Comparison of ENCODE assay signal across 16 mouse cellular contexts in genomic region chr8:88774593-88775297, GRCm38 (mm10).
DNase-seq lines count a peak whose midpoint lies in the region; ATAC-seq and TF ChIP-seq lines count a peak whose summit lies in the region.
"Had no signal": no experiment of that assay in that cellular context is flagged by ENCODE, and none has a peak within 500 bp of the region (broad histone marks: within the 10 kb centered on the region; RNA-seq: fewer than 3 reads in every experiment).

No protein-coding gene starts in this region.

- no peak for DNase-seq in gastrocnemius, adult 2 months
- DNase-seq in gastrocnemius, postnatal 10 days, result no peak
- no peak for DNase-seq in midbrain, embryonic 10.5 days (ENCODE audit: low spot score)
- DNase-seq in midbrain, embryonic 11.5 days (ENCODE audit: low spot score, missing footprints), result no peak
- DNase-seq in adrenal gland, adult 2 months, result no peak
- no peak for DNase-seq in cerebellum, adult 2 months
- DNase-seq in heart, postnatal 4 days, result no peak
- DNase-seq: adrenal gland, adult 8-10 months; cerebellum, adult 11 months; right cerebral cortex, postnatal 4 days; thymus, adult 18-20 months had no signal

- no peak for ATAC-seq in midbrain, embryonic 11.5 days (ENCODE audit: low FRiP score)
- 0 out of 2 replicates have a peak, but pooled peaks have one; percentile 30 for ATAC-seq in midbrain, embryonic 13.5 days
- ATAC-seq: intestine, postnatal 0 days had no signal

- H3K36me3 ChIP-seq in midbrain, embryonic 10.5 days, result no peaks in the 10 kb centered on the region
- H3K36me3 ChIP-seq in midbrain, embryonic 11.5 days (ENCODE audit: control insufficient read depth, insufficient read depth, low read length), result no peaks in the 10 kb centered on the region
- H3K36me3 ChIP-seq in midbrain, embryonic 13.5 days, result no peaks in the 10 kb centered on the region
- H3K36me3 ChIP-seq: heart, embryonic 13.5 days; liver, embryonic 15.5 days had no signal

- H3K4me2 ChIP-seq in midbrain, embryonic 11.5 days, result no peak overlapping the region
- H3K4me2 ChIP-seq in midbrain, embryonic 13.5 days (replicated peaks), result peak overlapping the region; percentile 18
- H3K4me2 ChIP-seq: heart, embryonic 13.5 days; liver, embryonic 15.5 days had no signal

- peaks cover 4% of the 10 kb centered on the region; the same call in 1 of the 2 replicates for H3K9me3 ChIP-seq in midbrain, embryonic 10.5 days (replicated peaks)
- H3K9me3 ChIP-seq in midbrain, embryonic 11.5 days (ENCODE audit: control insufficient read depth, low read length), result no peaks in the 10 kb centered on the region
- no peaks in the 10 kb centered on the region for H3K9me3 ChIP-seq in midbrain, embryonic 13.5 days
- H3K9me3 ChIP-seq: liver, embryonic 15.5 days had no signal

- no peak for TF ChIP-seq POLR2A in cerebellum, adult 2 months (IDR thresholded peaks at IDR 0.05; ENCODE audit: borderline replicate concordance, insufficient read depth, low read length)

- H3K4me3 ChIP-seq in gastrocnemius, adult 2 months, result peak overlapping the region; percentile 5; the same call in 1 of the 2 replicates
- H3K4me3 ChIP-seq in midbrain, embryonic 10.5 days, result no peak overlapping the region
- no peak overlapping the region for H3K4me3 ChIP-seq in midbrain, embryonic 11.5 days (ENCODE audit: low read depth, low read length)
- H3K4me3 ChIP-seq in midbrain, embryonic 13.5 days (replicated peaks), result no peak overlapping the region
- H3K4me3 ChIP-seq in cerebellum, adult 2 months (replicated peaks; ENCODE audit: insufficient read depth, low read depth, low read length), result no peak overlapping the region
- H3K4me3 ChIP-seq: heart, embryonic 13.5 days; liver, embryonic 15.5 days; megakaryocyte, embryonic 14.5 days had no signal

- intact Hi-C loops in gastrocnemius, adult 2 months (cut with DNase I), result no loop called here

- peaks cover 20% of the 10 kb centered on the region for H3K4me1 ChIP-seq in midbrain, embryonic 10.5 days
- peaks cover 14% of the 10 kb centered on the region; the same call in 1 of the 2 replicates for H3K4me1 ChIP-seq in midbrain, embryonic 11.5 days (ENCODE audit: control insufficient read depth, insufficient read depth, low read length)
- peaks cover 19% of the 10 kb centered on the region for H3K4me1 ChIP-seq in midbrain, embryonic 13.5 days (replicated peaks)
- H3K4me1 ChIP-seq in cerebellum, adult 2 months (ENCODE audit: control insufficient read depth, insufficient read depth, low read length), result peaks cover 9% of the 10 kb centered on the region; the same call in 1 of the 2 replicates
- H3K4me1 ChIP-seq: liver, embryonic 15.5 days; megakaryocyte, embryonic 14.5 days had no signal

- H3K9ac ChIP-seq in midbrain, embryonic 11.5 days (ENCODE audit: low read length), result no peak overlapping the region
- H3K9ac ChIP-seq in midbrain, embryonic 13.5 days (replicated peaks), result no peak overlapping the region
- H3K9ac ChIP-seq: heart, embryonic 13.5 days; liver, embryonic 15.5 days had no signal

- WGBS in midbrain, embryonic 10.5 days, result 56% methylated on average over 19 of the region's 19 CpGs
- 43% methylated on average over 19 of the region's 19 CpGs for WGBS in midbrain, embryonic 11.5 days
- 26% methylated on average over 19 of the region's 19 CpGs for WGBS in midbrain, embryonic 13.5 days
- 17% methylated on average over 19 of the region's 19 CpGs for WGBS in cerebellum, adult 2 months

- H3K27ac ChIP-seq in gastrocnemius, adult 2 months, result no peak overlapping the region
- H3K27ac ChIP-seq in midbrain, embryonic 10.5 days (replicated peaks), result peak overlapping the region; percentile 43
- H3K27ac ChIP-seq in midbrain, embryonic 11.5 days (ENCODE audit: low read depth, low read length), result no peak overlapping the region
- H3K27ac ChIP-seq in midbrain, embryonic 13.5 days, result no peak overlapping the region
- H3K27ac ChIP-seq in cerebellum, adult 2 months (ENCODE audit: insufficient read depth, low read length), result no peak overlapping the region
- H3K27ac ChIP-seq: heart, embryonic 13.5 days; liver, embryonic 15.5 days had no signal

- no peaks in the 10 kb centered on the region; the same call in 1 of the 2 replicates for H3K27me3 ChIP-seq in midbrain, embryonic 10.5 days (ENCODE audit: low read depth, poor library complexity, severe bottlenecking)
- H3K27me3 ChIP-seq in midbrain, embryonic 11.5 days (ENCODE audit: control insufficient read depth, insufficient read depth, low read length), result no peaks in the 10 kb centered on the region
- H3K27me3 ChIP-seq in midbrain, embryonic 13.5 days, result no peaks in the 10 kb centered on the region
- no peaks in the 10 kb centered on the region for H3K27me3 ChIP-seq in cerebellum, adult 2 months (ENCODE audit: control insufficient read depth, insufficient read depth, low read length)
- H3K27me3 ChIP-seq: liver, embryonic 15.5 days had no signal

- no peak for TF ChIP-seq CTCF in gastrocnemius, adult 2 months (IDR thresholded peaks at IDR 0.05)
- no peak for TF ChIP-seq CTCF in cerebellum, adult 2 months (IDR thresholded peaks at IDR 0.05; ENCODE audit: borderline replicate concordance, insufficient read depth, low read depth, low read length)
